Mouse (Mus musculus): ENCODE results near the gene Gck. TPM values are rescaled to one million over a fixed set of nuclear protein-coding genes. Genes with fewer than 3 reads are reported as not detected.

The Gck gene
- polyA plus RNA-seq, 1 experiment from 2014 or later: 3.9 TPM

GRCm38 (mm10) chr11:5867196-5867595 lies 82.7 kb downstream of the Gck start:
- no peak for DNase-seq (ENCODE audit: low spot score)
- 100% methylated on average over 2 of the region's 2 CpGs for WGBS
- H3K4me1 ChIP-seq (replicated peaks; ENCODE audit: control insufficient read depth, insufficient read depth, low read length): no peaks in the 10 kb centered on the region
- no peak overlapping the region for H3K4me2 ChIP-seq (replicated peaks)
- ATAC-seq (ENCODE audit: low FRiP score): no peak
- H3K27me3 ChIP-seq (ENCODE audit: control insufficient read depth, insufficient read depth, low read length): peaks cover 13% of the 10 kb centered on the region
- H3K4me3 ChIP-seq (replicated peaks; ENCODE audit: low read length): no peak overlapping the region
- no peaks in the 10 kb centered on the region for H3K9me3 ChIP-seq (ENCODE audit: control insufficient read depth, low read length)
- peaks cover 17% of the 10 kb centered on the region for H3K36me3 ChIP-seq (replicated peaks; ENCODE audit: control insufficient read depth, insufficient read depth)
- no peak overlapping the region for H3K9ac ChIP-seq
- no peak overlapping the region for H3K27ac ChIP-seq

GRCm38 (mm10) chr11:5862394-5863105 lies 87.3 kb downstream of the Gck start:
- 23% methylated on average over 15 of the region's 15 CpGs for WGBS
- 0 out of 2 replicates have a peak, but pooled peaks cover 6% of the 10 kb centered on the region for H3K4me1 ChIP-seq (replicated peaks; ENCODE audit: control insufficient read depth, insufficient read depth, low read length)
- no peaks in the 10 kb centered on the region for H3K9me3 ChIP-seq (ENCODE audit: control insufficient read depth, low read length)
- DNase-seq (ENCODE audit: low spot score): no peak
- H3K4me2 ChIP-seq (replicated peaks): peak overlapping the region; percentile 51
- no peak overlapping the region for H3K9ac ChIP-seq
- ATAC-seq (ENCODE audit: low FRiP score): no peak
- H3K4me3 ChIP-seq (replicated peaks; ENCODE audit: low read length): peak overlapping the region; percentile 31
- H3K36me3 ChIP-seq (replicated peaks; ENCODE audit: control insufficient read depth, insufficient read depth): no peaks in the 10 kb centered on the region
- H3K27ac ChIP-seq: no peak overlapping the region
- H3K27me3 ChIP-seq (ENCODE audit: control insufficient read depth, insufficient read depth, low read length): peaks cover 35% of the 10 kb centered on the region

- Histone ChIP-seq H3K4me1 (replicated peaks; ENCODE audit: control insufficient read depth, insufficient read depth, low read length) (0 out of 2 replicates have a peak, but pooled peaks cover 6% of the 10 kb centered on the region), H3K4me3 (replicated peaks; ENCODE audit: low read length) (peak within 1 kb of the TSS; percentile 31), H3K9me3 (ENCODE audit: control insufficient read depth, low read length) (no peaks in the 10 kb centered on the region), H3K4me2 (replicated peaks) (peak within 1 kb of the TSS; percentile 51), H3K36me3 (replicated peaks; ENCODE audit: control insufficient read depth, insufficient read depth) (no peaks in the 10 kb centered on the region), H3K27ac (no peak within 1 kb of the TSS), H3K9ac (peak within 1 kb of the TSS; percentile 29; the same call in 1 of the 2 replicates), H3K27me3 (ENCODE audit: control insufficient read depth, insufficient read depth, low read length) (peaks cover 35% of the 10 kb centered on the region)
- ATAC-seq (ENCODE audit: low FRiP score): peak; percentile 37; the same call in 1 of the 2 replicates
- WGBS: 4% methylated on average over 56 of the region's 59 CpGs
- DNase-seq (ENCODE audit: low spot score): no peak
Observed at GRCm38 (mm10) chr11:5861678-5862393, 88.0 kb downstream of the Gck start, which contains the start of gene Aebp1. TSS of gene Aebp1 (plus strand) at chr11:5861947.

GRCm38 (mm10) chr11:5860639-5861038 lies 89.2 kb downstream of the Gck start:
- 54% methylated on average over 6 of the region's 6 CpGs for WGBS
- H3K9me3 ChIP-seq (ENCODE audit: control insufficient read depth, low read length): no peaks in the 10 kb centered on the region
- 0 out of 2 replicates have a peak, but pooled peaks cover 6% of the 10 kb centered on the region for H3K4me1 ChIP-seq (replicated peaks; ENCODE audit: control insufficient read depth, insufficient read depth, low read length)
- no peak overlapping the region for H3K27ac ChIP-seq
- H3K4me3 ChIP-seq (replicated peaks; ENCODE audit: low read length): no peak overlapping the region
- no peaks in the 10 kb centered on the region for H3K36me3 ChIP-seq (replicated peaks; ENCODE audit: control insufficient read depth, insufficient read depth)
- H3K9ac ChIP-seq: no peak overlapping the region
- ATAC-seq (ENCODE audit: low FRiP score) (no peak), DNase-seq (ENCODE audit: low spot score) (no peak)
- H3K27me3 ChIP-seq (ENCODE audit: control insufficient read depth, insufficient read depth, low read length): peaks cover 35% of the 10 kb centered on the region
- H3K4me2 ChIP-seq (replicated peaks): no peak overlapping the region

GRCm38 (mm10) chr11:5859883-5860550 lies 89.9 kb downstream of the Gck start:
- Histone ChIP-seq H3K27me3 (ENCODE audit: control insufficient read depth, insufficient read depth, low read length) (peaks cover 35% of the 10 kb centered on the region), H3K4me3 (replicated peaks; ENCODE audit: low read length) (no peak overlapping the region), H3K27ac (no peak overlapping the region), H3K4me2 (replicated peaks) (no peak overlapping the region), H3K36me3 (replicated peaks; ENCODE audit: control insufficient read depth, insufficient read depth) (no peaks in the 10 kb centered on the region), H3K9me3 (ENCODE audit: control insufficient read depth, low read length) (no peaks in the 10 kb centered on the region), H3K4me1 (replicated peaks; ENCODE audit: control insufficient read depth, insufficient read depth, low read length) (0 out of 2 replicates have a peak, but pooled peaks cover 6% of the 10 kb centered on the region), H3K9ac (no peak overlapping the region)
- DNase-seq (ENCODE audit: low spot score) (no peak), ATAC-seq (ENCODE audit: low FRiP score) (no peak)
- WGBS: 83% methylated on average over 13 of the region's 13 CpGs

- Histone ChIP-seq H3K9me3 (ENCODE audit: control insufficient read depth, low read length) (no peaks in the 10 kb centered on the region), H3K27ac (no peak overlapping the region), H3K4me1 (replicated peaks; ENCODE audit: control insufficient read depth, insufficient read depth, low read length) (0 out of 2 replicates have a peak, but pooled peaks cover 6% of the 10 kb centered on the region), H3K9ac (no peak overlapping the region), H3K4me3 (replicated peaks; ENCODE audit: low read length) (no peak overlapping the region), H3K36me3 (replicated peaks; ENCODE audit: control insufficient read depth, insufficient read depth) (no peaks in the 10 kb centered on the region), H3K4me2 (replicated peaks) (no peak overlapping the region), H3K27me3 (ENCODE audit: control insufficient read depth, insufficient read depth, low read length) (peaks cover 35% of the 10 kb centered on the region)
- 90% methylated on average over 1 of the region's 1 CpGs for WGBS
- ATAC-seq (ENCODE audit: low FRiP score): no peak
- DNase-seq (ENCODE audit: low spot score): no peak
Observed at GRCm38 (mm10) chr11:5858723-5859122, 91.2 kb downstream of the Gck start.

GRCm38 (mm10) chr11:5856479-5857130 lies 93.3 kb downstream of the Gck start:
- Histone ChIP-seq H3K36me3 (replicated peaks; ENCODE audit: control insufficient read depth, insufficient read depth) (no peaks in the 10 kb centered on the region), H3K4me1 (replicated peaks; ENCODE audit: control insufficient read depth, insufficient read depth, low read length) (0 out of 2 replicates have a peak, but pooled peaks cover 3% of the 10 kb centered on the region), H3K4me2 (replicated peaks) (no peak overlapping the region), H3K27ac (no peak overlapping the region), H3K27me3 (ENCODE audit: control insufficient read depth, insufficient read depth, low read length) (peaks cover 16% of the 10 kb centered on the region), H3K4me3 (replicated peaks; ENCODE audit: low read length) (no peak overlapping the region), H3K9ac (no peak overlapping the region), H3K9me3 (ENCODE audit: control insufficient read depth, low read length) (no peaks in the 10 kb centered on the region)
- no peak for DNase-seq (ENCODE audit: low spot score)
- no peak for ATAC-seq (ENCODE audit: low FRiP score)
- 76% methylated on average over 8 of the region's 8 CpGs for WGBS

- no peak overlapping the region for H3K27ac ChIP-seq
- H3K27me3 ChIP-seq (ENCODE audit: control insufficient read depth, insufficient read depth, low read length): peaks cover 9% of the 10 kb centered on the region
- DNase-seq (ENCODE audit: low spot score) (no peak), ATAC-seq (ENCODE audit: low FRiP score) (peak; percentile 31; the same call in 1 of the 2 replicates)
- H3K4me2 ChIP-seq (replicated peaks): no peak overlapping the region
- no peaks in the 10 kb centered on the region for H3K9me3 ChIP-seq (ENCODE audit: control insufficient read depth, low read length)
- no peaks in the 10 kb centered on the region for H3K4me1 ChIP-seq (replicated peaks; ENCODE audit: control insufficient read depth, insufficient read depth, low read length)
- no peaks in the 10 kb centered on the region for H3K36me3 ChIP-seq (replicated peaks; ENCODE audit: control insufficient read depth, insufficient read depth)
- H3K4me3 ChIP-seq (replicated peaks; ENCODE audit: low read length): no peak overlapping the region
- H3K9ac ChIP-seq: 0 out of 2 replicates have a peak overlapping the region, but pooled peaks have one; percentile 31
- WGBS: 34% methylated on average over 7 of the region's 7 CpGs
Observed at GRCm38 (mm10) chr11:5855902-5856301, 94.0 kb downstream of the Gck start.
